Mouse (Mus musculus) lung, postnatal 0 days (tissue): ENCODE results near the gene Nprl2.

ENCODE experiments used
- CTCF ChIP-seq: IDR thresholded peaks from 2 replicates; pipeline ENCODE4 v1.5.1; 2016; ENCODE audit warnings: antibody characterized with exemption, mild to moderate bottlenecking
- EP300 ChIP-seq: IDR thresholded peaks from 2 replicates; pipeline ENCODE4 v1.6.1; 2016; ENCODE audit warnings: antibody characterized with exemption, mild to moderate bottlenecking, control low read depth

GRCm38 (mm10) chr9:107582509-107583062 lies 40.6 kb downstream of the Nprl2 start:
- TF ChIP-seq CTCF (no peak), EP300 (no peak)
